Mouse (Mus musculus): ENCODE results near the gene Birc5.

DNA sequence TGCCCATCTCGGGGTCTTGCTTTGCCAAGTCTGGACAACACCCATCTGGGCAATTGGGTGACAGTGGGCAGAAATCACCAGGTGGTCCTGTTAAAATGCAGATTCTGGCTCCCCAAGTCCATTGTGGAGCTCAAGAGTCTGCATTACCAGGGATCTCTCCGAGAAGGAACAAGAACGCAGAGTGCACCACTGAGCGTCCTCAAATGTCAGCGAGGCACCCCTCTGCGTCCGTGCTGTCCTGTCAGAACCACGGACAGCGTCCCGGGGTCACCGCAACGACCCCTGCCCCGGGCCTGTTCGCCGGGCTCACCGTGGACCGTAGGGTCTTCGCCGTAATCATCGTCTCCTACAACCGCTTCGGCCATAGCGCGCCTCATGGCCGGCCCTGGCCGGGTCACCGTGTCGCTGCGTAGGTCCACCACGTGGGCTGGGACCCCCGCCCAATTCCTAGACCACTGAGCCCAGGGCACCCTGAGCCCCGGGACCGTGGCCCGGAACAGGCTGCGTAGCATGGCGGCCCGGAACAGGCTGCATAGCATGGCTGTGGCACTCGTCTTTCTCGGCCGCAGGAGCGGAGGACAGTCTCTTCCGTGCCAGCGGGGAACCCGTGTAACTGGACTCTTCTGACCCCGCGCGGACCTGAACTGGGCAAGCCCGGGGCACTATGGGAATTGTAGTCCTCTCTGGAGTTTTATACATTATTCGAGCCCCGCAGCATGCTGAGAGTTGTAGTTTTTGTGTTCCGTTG, 24.0 kb downstream of the Birc5 start, which contains the start of gene Tha1:
- TF ChIP-seq GATA1 (IDR thresholded peaks at IDR 0.05; ENCODE audit: low read length) (no peak), TAL1 (IDR thresholded peaks at IDR 0.05; ENCODE audit: low read length) (no peak)
